Mouse (Mus musculus): ENCODE data around the gene Clcn6.

Clcn6 gene

GRCm38 (mm10) chr4:148038600-148039253, at the start of gene Clcn6, which contains the start of gene Mthfr:
TSS of gene Clcn6 (minus strand) at chr4:148038821.
TSS of gene Mthfr (plus strand) at chr4:148039077.
- peak; percentile 99 for DNase-seq (ENCODE audit: extremely low read depth, insufficient read length, low spot score)

DNA sequence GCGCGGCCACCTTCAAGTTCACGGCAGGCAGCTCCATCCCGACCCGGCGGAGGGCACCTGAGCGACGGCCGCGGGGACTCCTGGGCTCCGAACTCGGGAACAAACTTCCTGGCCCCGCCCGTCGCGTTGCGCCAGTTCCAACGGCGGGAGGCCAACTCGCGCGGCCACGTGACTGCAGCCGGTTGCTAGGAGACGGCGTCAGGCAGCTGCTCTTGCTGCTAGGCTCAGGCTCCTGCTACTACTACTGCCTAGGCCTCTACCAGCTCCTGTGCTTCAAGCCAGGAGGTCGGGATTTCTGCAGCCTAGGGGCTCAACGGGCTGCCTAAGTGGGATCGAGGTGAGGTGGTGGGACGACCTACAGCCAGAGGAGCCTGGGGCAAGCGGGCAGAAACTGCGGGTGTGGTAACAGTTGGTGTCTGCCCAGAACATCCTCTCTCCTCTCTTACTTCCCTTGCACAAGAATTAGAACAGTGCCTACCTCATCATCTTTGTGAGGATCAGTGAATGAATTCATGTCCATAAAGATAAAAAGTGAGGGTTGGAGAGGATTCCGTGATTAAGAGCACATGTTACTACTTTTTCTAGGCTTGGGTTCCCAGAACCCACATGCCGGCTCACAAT, 49.4 kb upstream of the Clcn6 start, which contains the start of gene Agtrap:
Gene Agtrap (minus strand): TSS at position 125 of the 621 bp plus-strand sequence.
- DNase-seq (ENCODE audit: extremely low read depth, insufficient read length, low spot score): peak; percentile 92

DNA sequence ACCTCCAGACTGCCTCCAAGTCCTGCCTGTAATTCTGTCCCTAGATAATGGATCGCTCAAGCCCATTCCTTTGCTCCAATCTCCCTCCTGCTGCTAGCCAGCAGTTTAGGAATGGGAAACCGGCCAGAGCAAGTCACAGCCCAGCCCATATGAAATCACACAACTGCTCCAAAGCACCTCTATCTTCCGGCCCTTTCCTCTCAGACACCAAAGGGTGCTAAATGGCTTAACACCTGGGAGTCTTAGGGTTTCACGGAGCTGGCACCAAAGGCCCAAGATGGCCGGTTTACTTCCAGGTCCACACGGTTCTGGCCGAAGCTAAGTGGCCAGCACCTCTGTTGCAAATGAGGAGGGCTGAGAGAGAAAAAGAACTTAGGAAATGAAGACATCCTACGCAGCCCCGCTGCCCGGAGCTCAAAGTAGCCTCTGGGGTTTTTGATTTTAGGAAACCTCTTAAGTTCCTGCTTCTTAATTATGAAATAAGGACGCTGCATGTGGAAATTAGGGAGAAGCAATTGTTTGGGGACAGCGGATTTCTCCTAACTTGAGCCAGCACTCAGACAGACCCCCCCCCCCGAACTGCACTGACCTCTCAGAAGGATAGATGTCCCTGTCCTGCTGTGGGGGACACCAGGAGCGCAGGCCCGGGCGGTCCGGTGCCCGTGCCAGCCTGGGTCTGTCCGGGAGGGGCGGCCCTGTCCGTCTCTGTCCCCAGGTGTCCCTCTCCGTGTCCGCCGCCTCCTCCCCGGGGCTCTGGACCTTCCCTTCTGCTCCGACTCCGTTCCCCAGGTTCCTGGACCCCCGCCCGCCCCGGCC, 48.7 kb upstream of the Clcn6 start:
- no peak for DNase-seq (ENCODE audit: extremely low read depth, insufficient read length, low spot score)

- DNase-seq (ENCODE audit: extremely low read depth, insufficient read length, low spot score): no peak
Measured at GRCm38 (mm10) chr4:148085907-148086305, 47.3 kb upstream of the Clcn6 start.

- no peak for DNase-seq (ENCODE audit: extremely low read depth, insufficient read length, low spot score)
Measured at GRCm38 (mm10) chr4:148085131-148085906, 46.7 kb upstream of the Clcn6 start.

GRCm38 (mm10) chr4:148084261-148084714, 45.7 kb upstream of the Clcn6 start:
- DNase-seq (ENCODE audit: extremely low read depth, insufficient read length, low spot score): no peak

DNA sequence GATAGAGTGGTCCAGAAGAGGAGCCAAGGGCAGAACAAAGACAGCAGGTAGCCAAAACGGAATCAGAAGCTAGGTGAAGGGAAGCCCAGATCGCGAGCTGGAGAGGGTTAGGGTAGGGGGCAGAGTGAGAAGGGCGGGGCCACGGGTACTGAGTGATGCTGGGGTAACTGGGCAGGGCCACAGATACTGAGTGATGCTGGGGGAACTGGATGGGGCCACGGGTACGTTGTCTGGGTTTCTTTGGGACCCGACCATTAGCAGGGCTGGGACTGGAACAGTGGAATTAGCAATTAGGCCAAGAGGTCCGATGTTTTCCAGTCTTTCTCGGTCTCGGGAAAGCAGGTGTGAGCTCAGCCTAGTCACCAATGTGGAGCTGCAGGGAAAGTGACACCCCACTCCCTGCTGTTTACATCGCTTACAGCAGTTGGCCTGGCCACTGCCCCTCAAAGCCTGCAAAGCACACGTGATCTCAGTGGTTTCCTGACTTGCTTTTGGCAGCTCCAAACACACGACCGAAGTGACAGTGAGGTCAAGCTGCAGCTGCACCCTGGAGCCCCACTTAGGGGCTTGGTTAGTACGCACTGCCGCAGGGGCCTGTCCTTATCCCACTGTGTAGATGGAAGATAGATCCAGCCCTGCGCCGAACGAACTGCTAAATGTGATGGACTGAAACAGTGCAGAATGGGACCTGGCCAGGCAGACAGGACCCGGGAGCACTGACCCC, 44.7 kb upstream of the Clcn6 start:
- DNase-seq (ENCODE audit: extremely low read depth, insufficient read length, low spot score): no peak

DNA sequence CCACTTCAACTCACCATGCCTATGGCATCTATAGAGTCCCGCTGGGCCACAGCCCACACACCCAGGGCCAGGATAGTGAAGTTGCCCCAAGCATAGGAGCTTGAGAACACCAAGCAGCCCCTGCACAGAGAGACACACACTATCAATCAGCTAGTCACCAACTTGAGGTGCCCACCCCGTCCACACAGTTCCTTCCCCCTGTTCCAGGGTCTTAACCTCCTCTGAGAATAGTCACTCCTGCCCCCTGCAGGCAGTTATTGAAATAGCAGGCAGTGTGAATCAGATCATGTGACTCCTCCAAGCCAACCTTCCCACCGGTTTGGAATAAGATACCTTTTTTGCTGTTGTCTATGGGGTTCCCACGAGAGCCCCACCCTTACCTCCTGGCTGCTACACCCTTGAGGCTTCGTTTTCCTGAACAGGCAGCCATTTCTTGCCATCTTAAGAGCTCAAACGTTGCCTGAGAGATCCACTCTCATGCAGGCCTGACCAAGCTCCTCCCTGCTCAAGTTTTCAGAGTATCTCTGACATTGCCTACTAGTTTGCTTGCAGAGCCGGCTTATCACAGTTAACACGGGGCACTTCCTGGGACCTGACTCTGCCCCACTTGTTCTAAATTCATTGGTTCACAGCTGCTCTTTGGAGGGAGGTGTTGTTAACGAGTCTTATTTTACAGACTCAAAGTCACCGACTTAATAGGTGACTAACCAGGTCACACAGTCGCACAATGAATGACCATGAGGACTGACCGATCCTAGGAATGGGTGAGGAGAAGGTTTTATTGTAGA, 43.8 kb upstream of the Clcn6 start:
- no peak for DNase-seq (ENCODE audit: extremely low read depth, insufficient read length, low spot score)

DNA sequence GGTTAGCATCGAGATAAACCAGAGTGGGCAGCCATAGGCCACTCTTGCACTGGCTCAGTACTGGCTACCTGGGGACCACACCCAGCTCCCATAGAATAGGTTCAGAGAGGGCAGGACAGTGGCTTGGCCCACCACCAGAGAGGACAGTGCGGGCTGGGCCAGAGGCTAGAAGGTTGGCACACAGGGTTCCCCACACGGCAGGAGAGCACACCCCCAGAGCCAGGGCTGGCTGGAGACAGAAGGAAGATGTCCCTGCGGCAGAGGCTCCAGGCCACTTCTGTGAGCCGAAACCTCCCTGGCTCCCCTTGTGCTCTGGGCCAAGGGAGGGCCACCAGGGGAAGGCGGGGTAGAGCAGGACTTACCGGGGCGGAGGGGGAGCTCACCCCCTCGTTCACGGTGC, 42.6 kb upstream of the Clcn6 start:
- DNase-seq (ENCODE audit: extremely low read depth, insufficient read length, low spot score): no peak

DNA sequence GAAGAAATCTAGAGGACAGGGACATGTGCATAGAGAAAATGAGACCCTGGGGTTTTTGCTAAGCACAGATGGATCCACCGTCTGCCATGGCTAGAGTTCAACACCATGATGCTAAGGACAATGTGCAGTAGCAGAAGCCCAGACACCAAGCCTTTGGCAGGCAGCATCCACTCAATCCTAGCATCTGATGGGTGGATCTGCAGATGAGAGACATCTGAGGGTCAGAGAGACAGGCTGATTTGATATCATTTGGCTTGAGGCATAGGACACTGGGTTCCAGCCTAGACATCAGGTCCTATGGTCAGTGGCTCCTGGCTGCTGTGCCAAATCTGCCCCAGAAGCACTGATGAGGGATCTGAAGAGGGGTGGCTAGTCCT, 42.0 kb upstream of the Clcn6 start:
- no peak for DNase-seq (ENCODE audit: extremely low read depth, insufficient read length, low spot score)

GRCm38 (mm10) chr4:148079944-148080596, 41.4 kb upstream of the Clcn6 start:
- no peak for DNase-seq (ENCODE audit: extremely low read depth, insufficient read length, low spot score)

DNA sequence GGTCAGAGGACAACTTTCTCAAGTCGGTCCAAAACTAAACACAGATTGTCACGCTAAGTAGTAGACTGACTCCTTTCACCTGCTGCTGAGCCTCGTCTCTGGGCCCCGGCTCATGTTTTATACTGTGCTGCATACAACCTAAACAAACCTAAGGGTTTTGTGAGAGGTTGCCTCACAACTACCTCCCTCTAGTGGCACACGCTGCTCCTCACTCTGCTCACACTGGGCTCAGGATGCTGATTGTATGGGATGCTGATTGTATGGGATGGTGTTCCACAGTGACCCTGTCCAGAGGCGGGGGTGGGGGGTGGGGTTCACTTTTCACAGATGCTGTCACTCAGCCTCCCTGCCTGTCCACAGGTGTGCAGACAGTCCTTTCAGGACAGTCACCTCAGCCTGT, 40.6 kb upstream of the Clcn6 start:
- DNase-seq (ENCODE audit: extremely low read depth, insufficient read length, low spot score): no peak

DNA sequence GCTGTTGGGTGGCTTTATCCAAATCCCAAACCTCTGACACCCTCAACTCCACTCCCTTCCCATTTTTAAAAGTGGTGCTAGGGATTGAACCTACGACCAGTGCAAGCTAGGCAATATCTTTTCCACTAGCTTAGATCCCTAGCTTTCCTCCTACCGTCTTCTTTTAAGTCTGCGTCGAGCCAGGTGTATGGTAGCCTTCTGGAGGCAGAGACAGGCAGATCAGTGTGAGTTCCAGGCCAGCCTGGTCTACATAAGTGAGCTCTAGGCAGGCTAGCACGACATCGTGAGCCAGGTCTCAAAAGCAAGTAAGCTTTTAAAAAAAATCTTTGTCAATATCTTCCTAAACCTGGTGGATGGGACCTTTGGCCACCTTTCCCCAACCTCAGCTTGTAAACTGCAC, 37.3 kb upstream of the Clcn6 start:
- DNase-seq (ENCODE audit: extremely low read depth, insufficient read length, low spot score): no peak

- no peak for DNase-seq (ENCODE audit: extremely low read depth, insufficient read length, low spot score)
Measured at GRCm38 (mm10) chr4:148075259-148075658, 36.6 kb upstream of the Clcn6 start.

GRCm38 (mm10) chr4:148074521-148075189, 36.0 kb upstream of the Clcn6 start:
- no peak for DNase-seq (ENCODE audit: extremely low read depth, insufficient read length, low spot score)

GRCm38 (mm10) chr4:148071508-148071907, 32.9 kb upstream of the Clcn6 start:
- no peak for DNase-seq (ENCODE audit: extremely low read depth, insufficient read length, low spot score)

DNA sequence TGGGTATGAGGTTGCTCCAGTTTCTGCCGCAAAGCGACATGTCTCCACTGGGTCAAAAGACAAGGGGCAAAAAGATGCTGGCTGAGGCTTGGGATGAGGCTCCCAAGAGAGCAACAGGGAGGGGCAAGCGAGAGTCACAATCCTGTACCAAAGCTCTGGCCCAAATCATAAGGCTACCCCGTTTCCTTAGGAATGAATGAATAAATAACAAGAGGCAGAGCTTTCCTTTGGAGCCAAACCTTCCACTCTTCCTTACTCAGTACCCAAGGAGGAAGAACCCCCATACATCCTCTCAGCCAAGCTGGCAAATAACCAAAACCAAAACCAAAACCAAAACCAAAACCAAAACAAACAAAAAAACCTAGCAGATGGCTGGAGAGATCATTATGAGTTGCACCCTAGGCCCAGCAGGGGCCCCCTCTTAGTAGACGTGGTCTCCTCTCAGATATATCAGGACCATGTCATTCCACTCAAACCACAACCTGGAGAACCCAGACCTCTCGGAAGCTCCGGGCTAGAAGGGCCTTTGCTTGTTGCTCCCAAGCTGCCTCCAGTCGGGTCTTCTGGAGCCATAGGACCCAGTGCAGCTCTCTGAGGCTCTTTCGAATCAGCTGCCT, 31.1 kb upstream of the Clcn6 start:
- peak; percentile 57 for DNase-seq (ENCODE audit: extremely low read depth, insufficient read length, low spot score)

DNA sequence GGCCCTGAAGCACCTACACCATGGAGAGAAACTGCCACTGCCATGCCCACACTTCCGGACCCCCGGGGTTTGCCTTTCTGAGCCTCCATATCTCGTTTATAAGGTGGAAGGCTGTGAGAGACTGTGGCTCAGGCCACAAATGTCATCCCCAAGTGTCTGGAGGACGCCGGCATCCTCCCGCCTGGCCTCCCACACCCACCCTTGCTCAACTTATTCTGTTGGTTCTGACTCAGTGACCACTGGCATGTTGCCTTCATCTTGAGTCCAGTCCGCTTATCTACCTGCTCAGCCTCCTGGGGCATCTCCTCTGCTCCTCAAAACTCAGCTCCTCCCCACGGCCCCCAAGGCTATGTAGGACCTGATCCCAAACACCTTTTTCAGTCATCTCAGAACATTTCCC, 28.7 kb upstream of the Clcn6 start:
- DNase-seq (ENCODE audit: extremely low read depth, insufficient read length, low spot score): peak; percentile 40
